Mouse (Mus musculus): Measurements from ENCODE around the gene Bmp2. TPM values are rescaled to one million over a fixed set of nuclear protein-coding genes. Genes with fewer than 3 reads are reported as not detected.

Gene Bmp2
- total RNA-seq (2021): 1 to 10 TPM; 1.7 to 2.2 TPM
- long read RNA-seq, experiment 1, partial matches to known transcripts: 1 of 3 reads
- long read RNA-seq, experiment 1, other reads (novel, unspliced or antisense): 2 of 3 reads
- long read RNA-seq, experiment 2, transcript Bmp2-201 (3 exons, 3,555 nt): major isoform, 7 of 8 reads
- long read RNA-seq, experiment 2, partial matches to known transcripts: 0 of 8 reads
- long read RNA-seq, experiment 2, other reads (novel, unspliced or antisense): 1 of 8 reads

- DNase-seq: peak; percentile 74
- intact Hi-C loops (cut with DNase I; ENCODE audit: low total_unique reads): loop anchor here (2.0 to 10.0 kb wide), 2 partner anchors 173 to 933 kb away; no protein-coding TSS in a partner anchor
Measured at GRCm38 (mm10) chr2:133552031-133552841, at the start of gene Bmp2. Bmp2 (plus strand) TSS chr2:133552159.

- no peak for DNase-seq
- intact Hi-C loops (cut with DNase I; ENCODE audit: low total_unique reads): no loop called here
Measured at GRCm38 (mm10) chr2:133505678-133506077, 46.3 kb upstream of the Bmp2 start.

- no peak for DNase-seq
- intact Hi-C loops (cut with DNase I; ENCODE audit: low total_unique reads): no loop called here
Measured at GRCm38 (mm10) chr2:133507045-133507444, 44.9 kb upstream of the Bmp2 start.

GRCm38 (mm10) chr2:133509141-133509540 is 42.8 kb upstream of the Bmp2 start:
- intact Hi-C loops (cut with DNase I; ENCODE audit: low total_unique reads): no loop called here
- no peak for DNase-seq

- no peak for DNase-seq
- intact Hi-C loops (cut with DNase I; ENCODE audit: low total_unique reads): no loop called here
Measured at GRCm38 (mm10) chr2:133511011-133511779, 40.8 kb upstream of the Bmp2 start.

- intact Hi-C loops (cut with DNase I; ENCODE audit: low total_unique reads): no loop called here
- DNase-seq: no peak
Measured at GRCm38 (mm10) chr2:133516331-133517046, 35.5 kb upstream of the Bmp2 start.

GRCm38 (mm10) chr2:133517867-133518266 is 34.1 kb upstream of the Bmp2 start:
- DNase-seq: no peak
- intact Hi-C loops (cut with DNase I; ENCODE audit: low total_unique reads): no loop called here

GRCm38 (mm10) chr2:133521193-133521592 is 30.8 kb upstream of the Bmp2 start:
- intact Hi-C loops (cut with DNase I; ENCODE audit: low total_unique reads): no loop called here

GRCm38 (mm10) chr2:133522121-133522520 is 29.8 kb upstream of the Bmp2 start:
- intact Hi-C loops (cut with DNase I; ENCODE audit: low total_unique reads): no loop called here
- peak; percentile 66 for DNase-seq

More at GRCm38 (mm10) chr2:133521193-133521592, 30.8 kb upstream of the Bmp2 start:
- no peak for DNase-seq

GRCm38 (mm10) chr2:133525621-133526181 is 26.3 kb upstream of the Bmp2 start:
- intact Hi-C loops (cut with DNase I; ENCODE audit: low total_unique reads): no loop called here
- DNase-seq: no peak

- DNase-seq: peak; percentile 25
- intact Hi-C loops (cut with DNase I; ENCODE audit: low total_unique reads): no loop called here
Measured at GRCm38 (mm10) chr2:133529396-133529795, 22.6 kb upstream of the Bmp2 start.

- no peak for DNase-seq
- intact Hi-C loops (cut with DNase I; ENCODE audit: low total_unique reads): no loop called here
Measured at GRCm38 (mm10) chr2:133533073-133533472, 18.9 kb upstream of the Bmp2 start.

- no peak for DNase-seq
- intact Hi-C loops (cut with DNase I; ENCODE audit: low total_unique reads): no loop called here
Measured at GRCm38 (mm10) chr2:133535481-133535880, 16.5 kb upstream of the Bmp2 start.

GRCm38 (mm10) chr2:133536812-133537211 is 15.1 kb upstream of the Bmp2 start:
- intact Hi-C loops (cut with DNase I; ENCODE audit: low total_unique reads): no loop called here
- DNase-seq: no peak

GRCm38 (mm10) chr2:133540702-133541101 is 11.3 kb upstream of the Bmp2 start:
- DNase-seq: no peak
- intact Hi-C loops (cut with DNase I; ENCODE audit: low total_unique reads): no loop called here

GRCm38 (mm10) chr2:133550238-133550682 is 1.7 kb upstream of the Bmp2 start:
- intact Hi-C loops (cut with DNase I; ENCODE audit: low total_unique reads): loop anchor here (10.0 kb wide), 1 partner anchor 935 kb away; no protein-coding TSS in a partner anchor
- peak; percentile 42 for DNase-seq

GRCm38 (mm10) chr2:133552842-133553465 is 995 bp downstream of the Bmp2 start:
- peak; percentile 59 for DNase-seq
- intact Hi-C loops (cut with DNase I; ENCODE audit: low total_unique reads): loop anchor here (2.0 to 10.0 kb wide), 2 partner anchors 172 to 932 kb away; no protein-coding TSS in a partner anchor

GRCm38 (mm10) chr2:133553911-133554285 is 1.9 kb downstream of the Bmp2 start:
- DNase-seq: no peak
- intact Hi-C loops (cut with DNase I; ENCODE audit: low total_unique reads): loop anchor here (2.0 to 10.0 kb wide), 2 partner anchors 171 to 931 kb away; no protein-coding TSS in a partner anchor
